Mouse (Mus musculus) heart, adult 2 months (tissue): ENCODE data around the gene Rnf222.

ENCODE experiments used
- CTCF ChIP-seq: fragments of 200-600 bp; IDR thresholded peaks from 2 replicates; pipeline ENCODE4 v1.8.1; 2022; ENCODE audit warnings: antibody characterized with exemption, mild to moderate bottlenecking, moderate library complexity
- EP300 ChIP-seq: fragments of 200-500 bp; IDR thresholded peaks from 2 replicates; pipeline ENCODE4 v1.6.1; 2011; ENCODE audit warnings: low read depth, low read length, control low read depth; ENCODE audit not compliant: insufficient read depth
- POLR2A ChIP-seq: fragments of 200-500 bp; IDR thresholded peaks from 2 replicates; pipeline ENCODE4 v1.6.1; 2011; ENCODE audit warnings: mild to moderate bottlenecking, low read depth, low read length, control low read depth; ENCODE audit not compliant: insufficient read depth

DNA sequence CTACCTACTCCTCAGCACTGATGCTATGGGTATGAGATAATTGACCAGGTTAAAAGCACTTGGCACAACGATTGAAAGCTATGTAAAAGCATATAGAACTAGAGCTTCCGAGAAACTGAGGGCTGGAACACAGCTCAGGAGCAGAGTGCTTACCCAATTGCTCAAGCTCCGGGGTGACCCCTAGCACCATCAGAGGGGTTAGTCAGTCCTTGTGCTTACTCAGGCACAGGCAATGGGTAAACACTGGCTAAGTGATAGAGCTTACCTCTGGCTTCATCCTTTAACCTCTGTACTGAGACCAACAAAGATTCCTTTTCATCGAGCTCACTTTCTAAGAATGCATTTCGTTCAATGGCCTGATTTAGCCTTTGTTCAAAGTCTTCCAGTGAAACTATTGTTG lies 48.7 kb upstream of the Rnf222 start:
- TF ChIP-seq POLR2A (no peak), EP300 (no peak), CTCF (no peak)
